Mouse (Mus musculus) G1E (cell line): ENCODE data around the gene Dpf3.

ENCODE experiments used
- CTCF ChIP-seq: IDR thresholded peaks from 2 replicates; pipeline ENCODE4 v1.5.1; 2012; ENCODE audit warnings: low read depth, low read length, inconsistent platforms, mixed read lengths
- GATA2 ChIP-seq: IDR thresholded peaks from 2 replicates; pipeline ENCODE4 v1.6.1; 2012; ENCODE audit warnings: low read depth, low read length, inconsistent platforms, borderline replicate concordance

- no peak for TF ChIP-seq CTCF
- no peak for TF ChIP-seq GATA2
These were observed 145.3 kb downstream of the Dpf3 start for GRCm38 (mm10) chr12:83342035-83342874.
